Mouse (Mus musculus): ENCODE data around the gene Gm5129.
"Not testable (repeated sequence)": the region's sequence is repeated elsewhere in the genome, so short reads cannot be mapped to it uniquely, and the experiment has no call there.

The Gm5129 gene

DNA sequence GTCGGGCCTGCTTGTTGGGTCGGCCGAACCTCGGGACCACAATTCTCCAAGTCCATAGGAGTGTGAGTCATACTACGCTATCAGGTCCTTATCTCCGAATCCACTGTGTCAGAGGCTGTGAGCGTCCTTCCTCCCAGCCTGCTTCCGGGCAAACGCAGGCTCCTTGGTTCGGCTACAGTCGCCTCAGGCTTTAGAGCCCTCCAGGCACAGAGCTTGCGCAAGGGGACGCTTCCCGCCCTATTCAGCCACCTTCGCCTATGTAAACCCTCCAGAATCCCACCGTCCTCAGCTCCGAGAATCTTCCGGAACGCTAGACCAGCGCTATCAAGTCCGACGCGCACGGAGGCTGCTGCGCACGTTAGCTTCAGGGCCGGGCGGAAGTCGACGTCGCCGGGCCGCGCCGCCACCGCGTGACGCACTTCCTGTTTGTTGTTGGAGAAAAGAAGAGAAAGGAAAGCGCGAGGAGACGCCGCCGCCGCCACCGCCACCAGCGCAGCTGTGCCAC is at the start of gene Gm5129, which contains the start of gene Dnajb6:
Gene Gm5129 (minus strand): TSS at position 380 of the 505 bp plus-strand sequence.
Gene Dnajb6 (plus strand): TSS at position 132 of the 505 bp plus-strand sequence.
- DNase-seq (ENCODE audit: low spot score): peak; percentile 97

DNA sequence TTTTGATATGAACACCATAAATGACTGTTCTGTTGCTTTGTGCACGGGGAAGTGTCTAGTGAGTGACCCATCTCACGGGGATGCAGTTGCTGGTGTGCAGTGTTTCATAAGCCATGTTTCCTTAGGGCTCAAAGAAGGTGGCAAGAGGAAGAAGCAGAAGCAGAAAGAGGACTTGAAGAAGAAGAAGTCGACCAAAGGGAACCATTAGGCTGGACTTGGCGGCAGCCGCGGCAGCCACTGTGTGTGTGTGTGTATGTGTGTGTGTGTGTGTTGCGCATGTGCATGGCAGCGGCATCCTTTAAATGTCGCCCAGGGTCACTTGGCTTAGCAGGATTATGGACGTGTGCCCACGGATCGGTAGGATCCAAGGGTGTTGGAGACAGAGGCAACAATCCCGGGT is 49.2 kb upstream of the Gm5129 start:
- not testable (repeated sequence) for DNase-seq (ENCODE audit: low spot score)

DNA sequence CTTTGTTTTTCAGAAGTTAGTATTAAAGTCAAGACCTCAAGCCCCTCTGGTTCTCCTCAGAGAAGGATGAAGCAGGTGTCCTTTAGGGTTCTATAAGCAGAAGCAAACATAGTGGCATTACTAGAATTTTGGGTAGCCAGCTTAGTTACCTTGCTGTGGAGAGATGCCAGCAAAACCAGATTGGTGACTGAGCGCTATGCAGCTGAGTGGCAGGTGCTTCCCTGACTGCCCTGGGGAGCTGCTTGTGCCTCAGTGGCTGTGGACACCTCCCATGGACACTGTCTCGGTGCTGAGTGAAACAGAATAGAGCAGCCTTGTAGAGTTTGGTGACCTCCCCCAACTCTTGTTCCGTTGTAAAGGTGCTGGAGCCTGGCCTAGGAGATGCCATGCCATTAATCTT is 46.5 kb upstream of the Gm5129 start:
- DNase-seq (ENCODE audit: low spot score): no peak

DNA sequence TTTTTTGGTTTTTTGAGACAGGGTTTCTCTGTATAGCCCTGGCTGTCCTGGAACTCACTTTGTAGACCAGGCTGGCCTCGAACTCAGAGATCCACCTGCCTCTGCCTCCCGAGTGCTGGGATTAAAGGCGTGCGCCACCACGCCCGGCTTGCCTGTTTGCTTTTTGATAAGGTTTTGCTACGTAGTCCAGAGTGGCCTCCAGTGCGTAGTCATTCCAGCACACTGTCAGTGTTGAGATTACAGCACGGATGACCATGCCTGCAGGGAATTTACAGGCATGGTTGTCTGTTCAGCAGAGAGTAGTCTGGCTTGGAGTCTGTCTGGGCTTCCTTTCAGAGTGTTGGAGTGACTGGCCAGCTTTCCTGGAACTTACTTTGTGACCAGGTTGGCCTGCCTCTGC is 44.0 kb upstream of the Gm5129 start:
- DNase-seq (ENCODE audit: low spot score): not testable (repeated sequence)

DNA sequence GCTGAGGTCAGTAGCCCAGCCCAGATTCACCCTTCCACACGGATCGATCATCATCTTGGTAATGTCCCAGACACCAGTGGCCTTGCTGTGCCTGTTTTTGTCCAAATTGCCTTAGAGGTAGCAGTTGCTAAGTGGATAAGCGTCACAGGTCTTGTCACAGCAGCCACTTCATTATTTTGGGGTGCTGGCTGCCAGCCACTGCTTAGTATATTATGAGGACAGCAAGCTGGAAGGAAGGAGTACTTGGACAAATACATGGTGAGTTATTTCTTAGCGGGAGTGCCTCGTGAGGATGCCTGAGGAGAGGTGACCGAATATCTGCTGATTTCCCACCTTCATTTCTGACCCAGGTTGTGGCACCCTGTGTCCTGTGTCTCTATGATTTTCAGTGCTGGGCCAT is 42.3 kb upstream of the Gm5129 start:
- DNase-seq (ENCODE audit: low spot score): no peak

DNA sequence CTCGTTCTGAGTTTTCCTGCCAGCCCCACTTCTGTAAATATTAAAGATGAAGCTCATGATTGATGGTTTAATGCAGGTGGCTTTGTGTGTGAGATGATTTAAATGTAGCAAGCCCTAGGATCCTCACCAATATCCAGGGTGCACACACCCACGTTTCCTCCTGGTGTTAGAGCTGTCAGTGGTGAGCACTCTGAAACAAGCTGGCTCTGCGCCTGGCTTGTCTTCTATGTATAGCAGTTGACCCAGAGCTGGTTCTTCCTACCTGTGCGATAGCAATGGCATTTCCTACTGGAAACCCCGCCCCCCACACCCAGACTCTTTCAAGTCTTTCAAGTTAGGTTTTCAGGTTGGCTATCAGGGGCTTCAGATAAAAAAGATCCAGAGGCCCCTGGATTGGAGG is 39.7 kb upstream of the Gm5129 start:
- no peak for DNase-seq (ENCODE audit: low spot score)

DNA sequence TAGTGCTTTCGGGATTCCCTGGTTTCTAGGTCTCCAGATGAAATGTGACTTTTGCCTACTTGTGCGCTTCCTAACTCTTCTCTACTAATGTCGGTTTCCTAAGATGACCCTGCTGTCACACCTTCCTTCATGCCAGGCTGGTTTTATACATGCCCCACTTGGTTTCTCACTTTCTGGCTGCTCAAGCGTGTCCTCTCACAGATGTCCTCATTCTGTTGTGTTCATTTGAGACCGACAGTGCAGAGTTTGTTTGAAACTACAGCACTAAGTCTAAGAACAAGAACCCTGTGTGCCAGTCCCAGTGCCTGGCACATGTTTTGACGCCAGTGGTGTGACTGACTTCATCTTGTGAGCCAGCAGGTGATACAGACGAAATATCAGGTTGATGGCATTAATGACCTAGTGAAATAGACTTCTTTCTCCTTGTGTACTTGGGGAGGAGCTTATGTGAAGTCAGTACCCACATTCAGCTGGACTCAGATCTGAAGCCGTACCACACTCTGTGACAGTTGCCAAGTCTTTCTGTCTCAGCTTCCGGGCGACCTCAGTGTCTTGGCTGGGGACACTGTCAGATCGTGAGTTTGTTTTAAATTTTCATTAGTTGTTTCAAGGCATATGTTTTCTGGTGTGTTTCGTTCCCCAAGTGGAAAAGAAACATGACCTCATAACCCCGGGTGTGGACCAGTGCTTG is 37.9 kb upstream of the Gm5129 start:
- no peak for DNase-seq (ENCODE audit: low spot score)

DNA sequence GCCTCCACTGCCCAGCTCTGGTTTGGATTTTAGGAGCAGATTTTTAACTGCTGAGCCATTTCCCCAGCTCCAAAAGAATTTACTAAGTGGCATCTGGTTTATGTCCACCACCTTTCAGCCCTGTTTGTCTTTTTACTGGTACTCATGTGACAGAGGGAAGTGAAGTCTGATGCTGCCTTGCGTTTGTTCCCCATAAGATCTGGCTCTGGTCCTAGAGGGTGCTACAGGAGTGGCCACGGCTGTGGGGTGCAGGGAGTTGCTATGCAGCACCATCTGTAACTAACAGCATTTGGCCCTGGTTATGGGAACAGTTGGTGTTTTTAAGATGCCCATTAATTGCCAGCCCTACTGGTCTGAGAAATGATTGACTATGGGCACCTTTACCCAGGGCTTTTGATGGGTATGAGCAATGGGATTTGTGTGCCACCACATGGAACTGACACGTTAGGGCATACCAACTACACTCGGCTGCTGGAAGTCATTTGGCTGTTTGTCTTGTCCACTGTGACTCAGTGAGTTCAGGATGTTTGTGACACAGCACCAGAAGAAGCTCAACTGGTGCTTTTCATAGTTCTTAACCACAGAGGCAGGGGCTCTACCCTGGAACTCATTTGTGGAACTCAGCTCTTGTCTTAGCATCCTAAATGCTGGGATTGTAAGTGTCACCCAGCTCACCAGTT is 37.1 kb upstream of the Gm5129 start:
- DNase-seq (ENCODE audit: low spot score): no peak

DNA sequence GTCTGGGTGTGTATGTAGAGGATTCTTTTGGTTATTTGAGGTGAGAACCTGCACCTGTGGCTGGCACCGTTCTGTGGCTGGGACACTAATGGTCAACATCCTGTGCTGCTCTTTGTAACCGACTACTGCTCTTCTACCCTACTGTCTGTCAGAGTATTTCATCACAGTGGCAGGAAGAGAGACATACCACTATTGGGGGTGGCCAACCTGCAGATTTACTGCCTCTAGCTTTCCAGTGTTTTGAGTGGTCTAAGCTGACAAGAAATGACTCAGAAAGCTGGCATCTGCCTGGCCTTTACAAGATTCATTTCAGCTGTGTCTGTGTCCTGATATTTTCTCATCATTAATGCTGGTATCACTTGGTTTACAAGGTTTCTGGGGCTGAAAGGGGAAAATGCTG is 36.3 kb upstream of the Gm5129 start:
- DNase-seq (ENCODE audit: low spot score): no peak

DNA sequence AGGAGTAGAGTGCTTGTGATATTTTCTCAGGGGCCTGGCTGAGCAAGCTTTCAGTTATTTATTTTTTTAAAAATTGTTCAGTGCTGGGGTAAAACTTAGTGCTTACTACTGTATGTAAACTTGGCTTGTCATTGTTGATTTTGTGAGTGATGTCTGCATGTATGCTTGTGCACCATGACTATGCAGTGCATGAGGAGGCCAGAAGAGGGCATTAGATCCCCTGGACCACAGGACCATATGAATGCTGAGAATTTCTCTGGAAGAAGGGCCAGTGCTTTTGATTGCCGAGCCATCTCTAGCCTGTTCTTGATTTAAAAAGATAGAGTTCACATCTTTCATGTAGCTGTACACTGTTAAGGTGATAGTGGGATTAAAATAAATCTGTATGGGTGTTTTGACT is 35.2 kb upstream of the Gm5129 start:
- no peak for DNase-seq (ENCODE audit: low spot score)

DNA sequence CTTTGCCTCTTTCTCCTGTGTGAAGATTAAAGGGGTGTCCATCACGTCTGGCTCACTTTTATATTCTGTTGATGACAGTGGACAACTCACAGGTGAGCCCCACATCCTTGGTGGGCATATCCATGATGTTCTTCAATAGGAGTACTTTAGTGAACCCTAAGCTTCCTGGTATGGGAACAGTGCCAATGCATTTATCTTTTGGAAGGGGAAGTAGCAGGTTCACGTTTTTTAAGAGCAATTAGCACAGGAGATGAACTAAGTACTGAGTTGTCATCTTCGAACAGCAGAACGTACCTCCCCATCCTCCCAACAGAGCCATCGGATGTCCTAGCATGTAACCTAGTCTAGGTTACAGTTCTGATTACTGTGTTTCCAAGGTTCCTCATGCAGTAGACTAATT is 23.6 kb upstream of the Gm5129 start:
- no peak for DNase-seq (ENCODE audit: low spot score)

DNA sequence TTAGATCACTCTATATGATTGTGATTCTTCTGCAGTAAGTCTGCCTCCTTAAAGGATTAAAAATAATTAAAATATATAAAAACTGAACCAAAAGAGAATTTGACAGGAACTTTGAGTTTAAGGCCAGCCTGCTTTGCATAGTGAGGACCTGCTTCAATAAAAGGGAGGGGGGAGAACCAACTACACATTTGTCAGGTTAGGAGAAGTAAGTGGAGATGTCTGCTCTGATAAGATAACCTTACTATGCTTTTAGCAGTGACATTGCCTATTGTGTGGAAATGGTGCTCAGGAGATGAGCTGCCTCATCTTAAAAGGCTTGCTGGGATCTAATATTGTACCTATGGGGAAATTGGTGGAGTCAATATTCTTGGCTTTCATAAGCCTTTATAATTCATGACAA is 17.2 kb upstream of the Gm5129 start:
- no peak for DNase-seq (ENCODE audit: low spot score)

DNA sequence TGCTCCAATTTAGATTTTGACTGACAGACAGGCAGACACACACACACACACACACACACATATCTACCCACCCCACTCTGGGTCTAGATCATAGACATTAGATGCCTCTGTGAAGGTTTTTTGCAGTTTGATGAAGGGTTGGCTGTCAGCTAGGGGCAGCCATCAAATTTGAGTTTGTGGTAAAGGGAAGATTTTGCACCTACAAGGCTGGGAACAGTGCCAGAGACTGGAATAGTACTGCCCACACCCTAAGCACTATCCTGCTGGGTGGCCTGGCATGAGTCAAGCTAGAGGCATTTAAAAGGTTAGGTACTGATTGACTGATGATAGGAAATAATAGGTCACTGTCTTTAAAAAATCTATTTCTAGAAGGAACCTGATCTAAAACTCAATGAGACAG is 15.6 kb upstream of the Gm5129 start:
- no peak for DNase-seq (ENCODE audit: low spot score)

DNA sequence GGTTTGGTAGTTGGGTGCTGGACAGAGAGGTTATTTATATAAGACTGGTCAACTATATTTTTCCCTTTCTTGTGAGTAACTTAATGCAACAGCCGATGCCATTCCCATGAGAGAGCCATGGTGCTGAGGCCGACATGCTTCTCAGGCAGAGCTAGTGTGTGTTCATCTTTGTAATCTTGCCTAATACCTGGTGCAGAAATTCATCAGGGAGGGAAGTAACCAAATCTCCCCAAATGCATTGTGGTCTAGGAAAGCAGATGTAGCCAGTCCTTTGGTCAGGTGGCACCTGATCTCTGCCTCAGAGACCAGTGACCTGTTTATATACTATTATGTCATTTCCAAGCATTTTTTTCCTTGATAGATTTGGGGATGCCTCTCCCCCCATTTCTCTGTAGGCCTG is 11.9 kb upstream of the Gm5129 start:
- DNase-seq (ENCODE audit: low spot score): no peak

DNA sequence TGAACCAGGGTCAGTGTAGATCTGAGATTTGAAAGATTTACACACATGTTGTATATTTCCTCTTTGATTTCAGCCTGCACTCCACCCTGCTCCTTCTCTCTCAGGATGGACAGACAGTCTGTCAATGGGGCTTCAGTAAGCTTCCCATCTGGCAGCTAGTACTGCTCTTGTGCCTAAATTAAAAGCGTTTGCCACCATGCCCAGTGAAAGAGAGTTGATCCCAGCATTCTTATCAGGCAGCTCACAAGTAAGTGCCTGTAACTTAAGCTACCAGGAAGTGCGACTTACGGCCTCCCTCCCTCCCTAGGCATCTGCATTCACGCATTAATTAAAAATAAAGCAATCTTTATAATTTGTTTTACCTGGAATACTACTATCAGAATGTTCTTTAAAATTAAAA is 5.4 kb upstream of the Gm5129 start:
- DNase-seq (ENCODE audit: low spot score): no peak

DNA sequence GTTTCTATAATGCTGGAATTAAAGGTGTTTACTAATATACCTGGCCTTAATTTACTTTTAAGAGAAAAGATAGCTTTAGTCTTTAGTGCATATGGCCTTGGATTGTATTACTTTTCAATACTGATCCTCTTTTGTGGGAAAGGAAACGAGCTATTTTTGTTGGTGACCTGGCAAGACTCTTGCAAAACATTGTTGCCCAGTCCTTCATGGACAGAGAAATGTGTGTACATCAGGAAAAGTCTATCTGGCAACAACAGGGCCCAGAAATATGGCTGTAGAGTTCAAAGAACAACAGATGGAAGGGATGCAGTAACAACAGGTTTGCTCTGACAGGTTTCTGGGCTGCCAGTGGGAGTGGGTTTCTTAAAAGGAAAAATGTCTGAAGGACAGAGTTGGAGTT is 4.9 kb upstream of the Gm5129 start:
- DNase-seq (ENCODE audit: low spot score): no peak

DNA sequence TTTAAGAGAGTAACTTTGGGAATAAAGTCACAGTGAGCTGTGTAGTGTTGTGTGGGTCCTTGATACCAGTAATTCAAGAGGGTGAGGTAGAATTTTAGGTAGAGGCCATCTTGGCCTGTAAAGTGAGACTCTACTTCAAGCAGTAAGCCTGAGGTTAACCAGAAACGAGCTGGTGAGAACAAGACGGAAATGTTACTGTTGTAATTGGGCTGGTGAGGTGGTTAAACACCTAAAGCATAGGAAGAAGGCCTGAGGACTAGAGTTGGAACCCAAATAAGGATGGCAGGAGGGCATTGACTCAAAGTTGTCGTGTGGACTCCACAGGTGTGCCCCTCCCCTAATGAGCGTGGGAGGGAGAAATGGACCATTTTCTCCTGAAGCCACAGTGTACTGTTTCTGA is 2.3 kb upstream of the Gm5129 start:
- no peak for DNase-seq (ENCODE audit: low spot score)

DNA sequence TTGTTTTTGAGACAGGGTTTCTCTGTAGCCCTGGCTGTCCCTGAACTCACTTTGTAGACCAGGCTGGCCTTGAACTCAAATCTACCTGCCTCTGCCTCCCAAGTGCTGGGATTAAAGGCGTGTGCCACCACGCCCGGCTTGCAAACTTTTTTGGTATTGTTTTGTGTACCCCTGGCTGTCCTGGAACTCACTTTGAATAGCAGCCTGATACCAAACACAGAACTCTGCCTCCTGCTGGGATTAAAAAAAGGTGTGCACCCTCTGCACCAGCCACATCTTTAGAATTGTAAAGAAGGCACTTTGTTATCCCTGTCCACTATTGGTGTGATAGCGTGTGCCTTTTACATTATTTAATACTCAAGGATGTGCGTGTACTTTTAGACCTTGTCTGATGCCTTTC is 1.7 kb upstream of the Gm5129 start:
- DNase-seq (ENCODE audit: low spot score): no peak

DNA sequence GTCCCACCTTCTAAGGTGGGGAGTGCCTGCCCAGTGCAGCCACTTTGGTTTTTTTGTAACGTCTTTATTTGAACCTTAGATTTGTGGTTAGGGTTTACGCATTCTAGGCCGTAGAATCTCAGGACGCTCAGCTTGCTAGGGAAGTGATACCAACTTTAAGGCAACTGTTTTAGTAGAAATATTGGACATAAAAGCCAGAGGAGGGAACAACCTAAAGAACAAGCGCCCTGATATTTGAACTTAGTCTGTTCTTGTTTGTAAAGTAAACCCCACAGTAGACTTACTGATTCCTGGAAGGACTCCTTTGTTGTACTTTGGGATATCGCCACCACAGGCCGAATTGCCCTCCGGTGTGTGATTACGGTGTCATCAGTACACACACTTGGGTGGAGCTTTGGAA is 1.2 kb upstream of the Gm5129 start:
- DNase-seq (ENCODE audit: low spot score): no peak

DNA sequence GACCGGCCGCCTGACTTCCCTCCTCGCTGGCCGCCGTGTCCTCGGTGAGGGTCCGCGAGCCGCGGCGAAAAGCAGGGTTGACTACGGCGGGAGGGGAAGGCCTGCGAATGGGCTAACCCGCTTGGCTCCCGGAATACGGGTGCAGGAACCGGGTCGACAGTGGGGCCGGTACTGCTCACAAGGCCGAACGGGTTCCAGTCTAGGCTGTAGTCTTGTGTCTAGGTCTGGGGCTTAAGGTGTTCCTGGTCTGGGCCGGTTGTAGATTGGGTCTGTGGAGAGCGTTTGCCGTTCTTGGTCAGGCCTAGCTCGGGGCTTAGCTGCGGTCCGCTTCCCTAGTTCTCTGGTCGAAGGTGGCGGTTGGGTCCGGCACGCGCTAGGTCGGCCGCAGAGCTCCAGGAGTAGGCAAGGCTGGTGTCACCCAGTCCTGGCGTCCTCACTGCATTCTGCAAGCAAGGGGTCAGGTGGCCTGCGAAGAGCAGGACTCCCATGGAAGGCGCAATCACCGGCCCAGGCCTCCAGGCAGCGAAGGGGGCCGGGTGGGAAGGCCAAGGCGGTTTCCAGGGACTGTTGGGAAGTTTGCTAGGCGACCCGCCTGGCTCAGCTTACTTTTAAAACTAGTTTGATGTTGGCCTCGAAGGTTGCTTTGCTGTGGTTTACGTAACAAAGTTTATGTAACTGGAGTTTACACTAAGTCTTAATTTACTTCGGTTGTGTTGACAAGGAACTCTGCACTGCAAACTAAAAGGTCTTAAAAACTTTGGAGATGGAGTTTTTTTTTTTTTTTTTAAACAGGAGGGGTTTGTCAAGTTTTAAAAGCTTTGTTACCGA is 551 bp upstream of the Gm5129 start:
- peak; percentile 74 for DNase-seq (ENCODE audit: low spot score)

DNA sequence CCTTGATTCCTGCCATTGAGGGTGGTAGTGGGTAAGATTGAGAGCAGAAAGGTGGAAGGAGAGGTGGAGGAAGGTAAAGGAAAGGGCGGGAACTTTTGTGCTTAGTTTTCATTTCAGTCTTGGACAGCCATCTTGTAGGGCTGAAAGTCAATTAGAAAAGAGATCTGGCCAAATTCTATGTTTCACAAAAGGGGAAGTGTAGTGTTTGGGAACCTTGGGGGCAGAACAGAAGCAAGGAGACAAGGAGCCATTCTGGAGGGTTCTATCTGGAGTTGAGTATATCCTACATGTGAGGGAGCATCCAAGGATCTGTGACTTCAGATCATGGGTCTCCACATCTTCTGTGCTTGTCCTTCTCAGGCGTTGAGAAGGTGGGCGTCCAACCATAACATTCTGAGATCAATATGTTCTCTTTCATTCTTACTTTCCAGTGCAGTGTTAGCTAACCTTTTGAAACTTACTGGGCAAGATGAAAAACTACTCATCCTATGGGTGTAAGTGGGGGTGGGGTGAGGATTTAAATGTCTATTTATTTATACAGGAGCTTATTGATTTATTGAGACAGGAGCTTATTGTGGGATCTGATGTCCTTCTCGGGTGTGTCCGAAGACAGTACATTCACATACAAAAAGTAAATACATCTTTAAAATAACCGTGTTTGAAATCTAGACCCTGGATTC is 765 bp downstream of the Gm5129 start:
- DNase-seq (ENCODE audit: low spot score): no peak

DNA sequence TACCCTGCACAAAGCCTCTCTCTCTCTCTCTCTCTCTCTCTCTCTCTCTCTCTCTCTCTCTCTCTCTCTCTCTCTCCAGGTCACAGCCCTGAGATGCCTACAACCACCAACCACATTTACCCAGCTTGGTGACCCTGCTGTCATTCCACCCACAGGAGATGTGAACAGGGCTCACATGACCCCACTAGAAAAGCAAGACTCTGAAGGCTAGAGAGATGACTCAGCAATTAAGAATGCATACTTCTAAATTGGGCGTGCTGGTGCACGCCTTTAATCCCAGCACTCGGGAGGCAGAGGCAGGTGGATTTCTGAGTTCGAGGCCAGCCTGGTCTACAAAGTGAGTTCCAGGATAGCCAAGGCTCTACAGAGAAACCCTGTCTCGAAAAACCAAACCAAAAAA is 9.7 kb downstream of the Gm5129 start:
- DNase-seq (ENCODE audit: low spot score): not testable (repeated sequence)
